Mouse (Mus musculus) right cerebral cortex, postnatal 10 days (tissue): Measurements from ENCODE around the gene Apod.
A peak's percentile ranks its signal among the peaks of the same experiment; 100 is the strongest.
"Not testable (repeated sequence)": the region's sequence is repeated elsewhere in the genome, so short reads cannot be mapped to it uniquely, and the experiment has no call there.

Experiments used
- DNase-seq, 2 experiments: peaks; one replicate each; pipeline ENCODE4 v3.0.0; 2021; ENCODE audit warnings: low spot score in 2 of 2

The Apod gene

GRCm38 (mm10) chr16:31314497-31315233 lies at the start of gene Apod:
Apod (minus strand) TSS chr16:31314808.
- no peak for DNase-seq

GRCm38 (mm10) chr16:31363685-31364436 lies 49.3 kb upstream of the Apod start:
- DNase-seq, result no peak

GRCm38 (mm10) chr16:31359542-31359941 lies 44.9 kb upstream of the Apod start:
- no peak for DNase-seq

- DNase-seq, result no peak
These were observed 44.4 kb upstream of the Apod start for GRCm38 (mm10) chr16:31358991-31359390.

GRCm38 (mm10) chr16:31358576-31358975 lies 44.0 kb upstream of the Apod start:
- DNase-seq, result no peak

- DNase-seq, result no peak
These were observed 41.3 kb upstream of the Apod start for GRCm38 (mm10) chr16:31355882-31356281.

- peak; percentile 60 to 79 for DNase-seq
These were observed 40.0 kb upstream of the Apod start for GRCm38 (mm10) chr16:31354341-31355329.

- peak in 1 of 2 experiments; percentile 46 for DNase-seq
These were observed 38.4 kb upstream of the Apod start for GRCm38 (mm10) chr16:31352996-31353395.

- peak; percentile 79 to 88 for DNase-seq
These were observed 33.0 kb upstream of the Apod start for GRCm38 (mm10) chr16:31347581-31347980.

GRCm38 (mm10) chr16:31342966-31343365 lies 28.4 kb upstream of the Apod start:
- DNase-seq, result no peak

- DNase-seq, result no peak
These were observed 27.9 kb upstream of the Apod start for GRCm38 (mm10) chr16:31342556-31342955.

GRCm38 (mm10) chr16:31339332-31339731 lies 24.7 kb upstream of the Apod start:
- no peak for DNase-seq

GRCm38 (mm10) chr16:31337956-31338355 lies 23.3 kb upstream of the Apod start:
- DNase-seq, result no peak

GRCm38 (mm10) chr16:31334796-31335195 lies 20.2 kb upstream of the Apod start:
- no peak for DNase-seq

- DNase-seq, result no peak
These were observed 18.0 kb upstream of the Apod start for GRCm38 (mm10) chr16:31332586-31332985.

- DNase-seq, result not testable (repeated sequence)
These were observed 16.4 kb upstream of the Apod start for GRCm38 (mm10) chr16:31330970-31331369.

GRCm38 (mm10) chr16:31329668-31330067 lies 15.1 kb upstream of the Apod start:
- no peak for DNase-seq

- no peak for DNase-seq
These were observed 13.3 kb upstream of the Apod start for GRCm38 (mm10) chr16:31327891-31328290.

- no peak for DNase-seq
These were observed 12.8 kb upstream of the Apod start for GRCm38 (mm10) chr16:31327430-31327829.

- no peak for DNase-seq
These were observed 12.1 kb upstream of the Apod start for GRCm38 (mm10) chr16:31326679-31327078.

GRCm38 (mm10) chr16:31325966-31326365 lies 11.4 kb upstream of the Apod start:
- DNase-seq, result no peak

GRCm38 (mm10) chr16:31325120-31325519 lies 10.5 kb upstream of the Apod start:
- DNase-seq, result no peak
